Mouse (Mus musculus) small intestine, adult 2 months (tissue): ENCODE data around the gene Snx15. TPM values are rescaled to one million over a fixed set of nuclear protein-coding genes. Genes with fewer than 3 reads are reported as not detected.
A peak's percentile ranks its signal among the peaks of the same experiment; 100 is the strongest.
"Not testable (repeated sequence)": the region's sequence is repeated elsewhere in the genome, so short reads cannot be mapped to it uniquely, and the experiment has no call there.

ENCODE experiments used
- H3K27ac ChIP-seq: fragments of 200-500 bp; 2 replicates; pipeline ENCODE4 v1.5.1; 2012; ENCODE audit warnings: low read depth, low read length, control low read depth, inconsistent platforms; ENCODE audit not compliant: insufficient read depth
- H3K27me3 ChIP-seq: fragments of 200-500 bp; 2 replicates; pipeline ENCODE4 v1.6.1; 2012; ENCODE audit warnings: mild to moderate bottlenecking, moderate library complexity, low read length, inconsistent platforms; ENCODE audit not compliant: control insufficient read depth, insufficient read depth
- H3K36me3 ChIP-seq: fragments of 200-500 bp; 2 replicates; pipeline ENCODE4 v1.6.1; 2012; ENCODE audit warnings: mild to moderate bottlenecking, low read length, control low read depth, inconsistent platforms; ENCODE audit not compliant: control insufficient read depth, insufficient read depth
- H3K4me1 ChIP-seq: fragments of 200-500 bp; 2 replicates; pipeline ENCODE4 v1.6.1; 2012; ENCODE audit warnings: low read length, inconsistent platforms, mixed read lengths; ENCODE audit not compliant: control insufficient read depth, insufficient read depth, insufficient read length
- H3K4me3 ChIP-seq: fragments of 200-500 bp; 2 replicates; pipeline ENCODE4 v1.5.1; 2012; ENCODE audit warnings: low read depth, mild to moderate bottlenecking, control low read depth, inconsistent platforms, low read length, moderate library complexity
- CTCF ChIP-seq: fragments of 200-500 bp; IDR thresholded peaks from 2 replicates; pipeline ENCODE4 v1.5.1; 2012; ENCODE audit warnings: low read depth, mild to moderate bottlenecking, control low read depth, inconsistent platforms, low read length, moderate library complexity, mixed read lengths; ENCODE audit not compliant: insufficient replicate concordance, insufficient read length; ENCODE audit errors: extremely low read depth
- POLR2A ChIP-seq: fragments of 200-500 bp; IDR thresholded peaks from 2 replicates; pipeline ENCODE4 v1.6.1; 2012; ENCODE audit warnings: low read depth, mild to moderate bottlenecking, control low read depth, inconsistent platforms, low read length, moderate library complexity
- WGBS: fragments of 180-500 bp; shearing (Covaris S2); methylation state at CpG from one replicate; pipeline ENCODE4 v1.1.7; 2018; 5-methylcytosine and 5-hydroxymethylcytosine counted together
- polyA plus RNA-seq: library from polyadenylated mRNA; depleted of rRNA; stranded (reverse); fragments of >200 nt; gene quantifications from 2 replicates; pipeline ENCODE4 v1.2.3, GENCODE M21; 2012

Snx15 gene
- polyA plus RNA-seq, 1 experiment, result 41.8 TPM

GRCm38 (mm10) chr19:6155174-6155573 lies 27.1 kb upstream of the Snx15 start:
- Histone ChIP-seq H3K4me1 (peaks cover 4% of the 10 kb centered on the region; the same call in 1 of the 2 replicates), H3K36me3 (no peaks in the 10 kb centered on the region), H3K27me3 (no peaks in the 10 kb centered on the region), H3K4me3 (no peak overlapping the region), H3K27ac (no peak overlapping the region)
- WGBS, result 85% methylated on average over 9 of the region's 9 CpGs
- no peak for TF ChIP-seq POLR2A
- no peak for TF ChIP-seq CTCF

DNA sequence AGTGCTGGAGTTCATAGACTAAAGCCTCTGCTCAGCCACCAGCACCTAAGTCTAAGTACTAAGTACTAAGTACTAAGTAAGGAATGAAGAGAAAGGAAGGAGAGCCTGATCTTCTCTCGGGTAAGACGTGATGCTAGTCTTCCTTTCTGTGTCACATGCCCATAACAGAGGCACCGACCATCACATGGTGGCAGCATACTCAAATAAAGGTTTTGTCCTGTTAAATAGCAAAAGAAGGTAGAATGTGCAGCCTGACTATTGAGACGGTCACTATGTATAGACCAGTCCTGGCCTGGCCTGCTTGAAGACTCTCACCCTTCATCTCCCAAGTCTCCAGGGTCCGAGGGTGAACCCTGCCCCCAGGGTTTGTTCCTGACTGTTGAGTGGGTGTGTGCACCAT lies 16.7 kb upstream of the Snx15 start:
- Histone ChIP-seq H3K36me3 (no peaks in the 10 kb centered on the region), H3K4me1 (no peaks in the 10 kb centered on the region), H3K27me3 (no peaks in the 10 kb centered on the region), H3K27ac (no peak overlapping the region), H3K4me3 (no peak overlapping the region)
- TF ChIP-seq CTCF, result no peak
- TF ChIP-seq POLR2A, result no peak
- 58% methylated on average over 5 of the region's 5 CpGs for WGBS

GRCm38 (mm10) chr19:6141394-6141749 lies 13.3 kb upstream of the Snx15 start, which contains the start of gene Arl2:
Arl2 (minus strand) TSS chr19:6141548.
- no peaks in the 10 kb centered on the region for H3K27me3 ChIP-seq
- H3K27ac ChIP-seq, result peak within 1 kb of the TSS; percentile 93
- peak within 1 kb of the TSS; percentile 80 for H3K4me3 ChIP-seq
- 1% methylated on average over 15 of the region's 15 CpGs for WGBS
- peaks cover 3% of the 10 kb centered on the region; the same call in 1 of the 2 replicates for H3K36me3 ChIP-seq
- H3K4me1 ChIP-seq, result no peaks in the 10 kb centered on the region
- 0 out of 2 replicates have a peak, but pooled peaks have one; percentile 12 for TF ChIP-seq POLR2A
- peak; percentile 65; the same call in 1 of the 2 replicates for TF ChIP-seq CTCF

DNA sequence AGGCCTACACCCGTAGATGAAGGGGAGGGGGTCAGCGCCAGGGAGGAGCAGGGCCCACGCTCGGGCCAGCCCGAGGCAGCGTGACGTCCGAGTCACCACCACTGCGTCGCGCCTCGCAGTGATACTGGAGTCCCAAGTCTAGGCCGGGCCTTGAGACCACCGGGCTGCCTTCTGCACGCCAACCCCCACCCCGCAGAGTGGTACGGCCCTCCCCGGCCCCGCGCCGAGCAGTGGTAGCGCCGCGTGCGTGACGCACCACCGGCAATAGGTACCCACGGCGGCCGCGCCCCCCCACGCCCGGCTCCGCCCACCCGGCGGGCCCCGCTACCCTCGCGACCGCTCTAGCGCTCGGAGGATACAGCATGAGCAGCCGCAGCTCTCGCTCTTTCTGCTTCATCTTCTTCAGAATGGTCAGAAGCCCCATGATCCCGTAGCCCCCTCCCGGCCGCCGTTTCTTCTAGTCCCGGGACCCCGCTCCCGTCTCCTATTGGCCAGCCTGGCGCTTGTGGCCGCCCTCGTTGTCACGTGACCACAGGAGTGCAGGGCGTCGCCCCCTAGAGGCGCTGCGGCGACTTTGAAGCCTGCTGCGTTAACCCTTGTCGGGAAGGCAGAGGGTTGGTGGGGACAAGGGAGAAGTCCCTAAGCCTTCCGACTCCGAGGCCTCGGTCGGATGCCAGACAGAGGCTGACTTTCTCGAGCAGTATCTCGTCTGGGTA lies 12.7 kb upstream of the Snx15 start, which contains the start of gene Batf2:
Gene Batf2 (plus strand): TSS at position 306 of the 716 bp plus-strand sequence.
- peaks cover 3% of the 10 kb centered on the region; the same call in 1 of the 2 replicates for H3K36me3 ChIP-seq
- WGBS, result 1% methylated on average over 68 of the region's 68 CpGs
- peak within 1 kb of the TSS; percentile 93 for H3K27ac ChIP-seq
- no peak; the same call in 1 of the 2 replicates for TF ChIP-seq CTCF
- TF ChIP-seq POLR2A, result no peak
- H3K4me3 ChIP-seq, result peak within 1 kb of the TSS; percentile 80
- no peaks in the 10 kb centered on the region for H3K4me1 ChIP-seq
- no peaks in the 10 kb centered on the region for H3K27me3 ChIP-seq

GRCm38 (mm10) chr19:6140374-6140677 lies 12.2 kb upstream of the Snx15 start:
- Histone ChIP-seq H3K4me3 (peak overlapping the region; percentile 80), H3K36me3 (peaks cover 3% of the 10 kb centered on the region; the same call in 1 of the 2 replicates), H3K27ac (peak overlapping the region; percentile 93), H3K27me3 (no peaks in the 10 kb centered on the region), H3K4me1 (no peaks in the 10 kb centered on the region)
- WGBS, result under 1% methylated on average over 16 of the region's 16 CpGs
- TF ChIP-seq POLR2A (no peak), CTCF (no peak)

- no peaks in the 10 kb centered on the region for H3K4me1 ChIP-seq
- H3K27ac ChIP-seq, result no peak overlapping the region
- no peaks in the 10 kb centered on the region for H3K27me3 ChIP-seq
- TF ChIP-seq POLR2A (no peak), CTCF (no peak)
- 92% methylated on average over 6 of the region's 6 CpGs for WGBS
- no peak overlapping the region for H3K4me3 ChIP-seq
- H3K36me3 ChIP-seq, result peaks cover 3% of the 10 kb centered on the region; the same call in 1 of the 2 replicates
These were observed 11.6 kb upstream of the Snx15 start for GRCm38 (mm10) chr19:6139701-6140100.

GRCm38 (mm10) chr19:6136397-6136796 lies 8.3 kb upstream of the Snx15 start:
- H3K4me3 ChIP-seq, result no peak overlapping the region
- H3K27me3 ChIP-seq, result no peaks in the 10 kb centered on the region
- no peaks in the 10 kb centered on the region for H3K4me1 ChIP-seq
- no peak overlapping the region for H3K27ac ChIP-seq
- 90% methylated on average over 3 of the region's 3 CpGs for WGBS
- H3K36me3 ChIP-seq, result peaks cover 3% of the 10 kb centered on the region; the same call in 1 of the 2 replicates
- no peak for TF ChIP-seq POLR2A
- no peak for TF ChIP-seq CTCF

GRCm38 (mm10) chr19:6133197-6133596 lies 5.1 kb upstream of the Snx15 start:
- not testable (repeated sequence) for H3K27me3 ChIP-seq, H3K27ac ChIP-seq, H3K4me1 ChIP-seq, H3K36me3 ChIP-seq, H3K4me3 ChIP-seq
- WGBS, result 33% methylated on average over 1 of the region's 1 CpGs
